Mouse (Mus musculus): Measurements from ENCODE around the gene Acvr1b. TPM values are rescaled to one million over a fixed set of nuclear protein-coding genes. Genes with fewer than 3 reads are reported as not detected.

Acvr1b gene
- 10 to 100 TPM; 16.2 to 17.0 TPM for total RNA-seq (2021)
- long read RNA-seq, experiment 1, partial matches to known transcripts: 0 of 3 reads
- long read RNA-seq, experiment 1, other reads (novel, unspliced or antisense): 3 of 3 reads
- long read RNA-seq, experiment 2, partial matches to known transcripts: 0 of 1 reads
- long read RNA-seq, experiment 2, other reads (novel, unspliced or antisense): 1 of 1 reads

- DNase-seq (ENCODE audit: low spot score in 2 of 2): peak; percentile 86 to 87
Observed at GRCm38 (mm10) chr15:101173421-101174211, at the start of gene Acvr1b. Acvr1b (plus strand) TSS chr15:101174067.

- DNase-seq (ENCODE audit: low spot score in 2 of 2): no peak
Observed at GRCm38 (mm10) chr15:101125561-101125960, 48.3 kb upstream of the Acvr1b start.

DNA sequence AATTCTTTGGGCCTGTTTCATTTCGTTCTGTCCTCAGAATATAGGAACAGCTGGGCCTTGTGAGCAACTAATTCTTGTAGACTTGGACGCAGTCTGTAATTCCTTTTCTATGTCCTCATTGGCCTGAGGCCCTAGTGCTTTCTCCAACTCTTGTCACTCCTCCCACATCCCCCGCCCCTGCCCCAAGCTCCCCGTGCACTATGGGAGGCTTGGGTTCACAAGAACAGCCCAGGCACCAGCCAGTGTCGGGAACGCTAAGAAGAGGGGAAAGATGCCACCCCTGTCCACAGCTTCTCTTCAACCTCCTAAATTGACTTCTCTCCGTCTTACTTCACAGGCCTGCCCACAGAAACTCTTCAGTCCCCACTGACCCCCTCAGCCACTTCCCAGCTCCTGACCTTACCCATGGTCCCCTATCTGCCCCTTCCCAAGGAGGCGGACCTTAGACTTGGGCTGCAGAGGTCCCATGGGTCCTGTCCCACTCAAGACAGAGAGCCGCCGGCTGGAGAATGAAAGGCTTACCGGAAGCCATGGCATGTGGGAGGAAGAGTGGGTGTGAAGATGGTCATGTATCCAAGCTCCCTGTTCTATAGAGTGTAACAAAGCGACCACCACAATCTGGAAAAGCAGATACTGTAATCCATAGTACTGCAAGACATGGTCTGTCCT, 46.9 kb upstream of the Acvr1b start:
- DNase-seq (ENCODE audit: low spot score in 2 of 2): peak; percentile 67 to 82

GRCm38 (mm10) chr15:101128181-101129089, 45.4 kb upstream of the Acvr1b start, which contains the start of gene Acvrl1:
Acvrl1 (plus strand) TSS chr15:101128522.
- peak in 1 of 2 experiments; percentile 77 for DNase-seq (ENCODE audit: low spot score in 2 of 2)

- no peak for DNase-seq (ENCODE audit: low spot score in 2 of 2)
Observed at GRCm38 (mm10) chr15:101129412-101129811, 44.5 kb upstream of the Acvr1b start.

- no peak for DNase-seq (ENCODE audit: low spot score in 2 of 2)
Observed at GRCm38 (mm10) chr15:101131498-101131897, 42.4 kb upstream of the Acvr1b start.

- no peak for DNase-seq (ENCODE audit: low spot score in 2 of 2)
Observed at GRCm38 (mm10) chr15:101132041-101132440, 41.8 kb upstream of the Acvr1b start.

DNA sequence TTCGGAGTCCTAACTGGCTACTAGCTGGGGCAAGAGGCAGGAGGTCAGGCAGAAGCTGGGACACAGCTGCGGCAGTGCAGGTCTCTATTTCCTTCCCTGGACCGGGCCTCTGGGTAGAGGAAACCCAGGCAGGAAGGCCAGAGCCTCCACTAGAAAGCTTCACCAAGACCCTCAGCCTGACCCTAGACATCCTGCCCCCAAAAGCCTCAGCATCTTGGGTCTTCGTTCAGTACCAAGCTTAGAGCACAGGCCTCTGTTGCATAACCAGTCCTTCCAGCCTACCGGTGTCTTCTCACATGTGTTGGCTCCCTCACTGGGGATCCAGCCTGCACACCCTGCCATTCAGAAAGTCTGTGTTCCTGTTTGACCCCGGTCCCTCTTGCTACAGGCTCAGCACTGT, 41.1 kb upstream of the Acvr1b start:
- DNase-seq (ENCODE audit: low spot score in 2 of 2): no peak

GRCm38 (mm10) chr15:101133993-101134704, 39.7 kb upstream of the Acvr1b start:
- DNase-seq (ENCODE audit: low spot score in 2 of 2): no peak

DNA sequence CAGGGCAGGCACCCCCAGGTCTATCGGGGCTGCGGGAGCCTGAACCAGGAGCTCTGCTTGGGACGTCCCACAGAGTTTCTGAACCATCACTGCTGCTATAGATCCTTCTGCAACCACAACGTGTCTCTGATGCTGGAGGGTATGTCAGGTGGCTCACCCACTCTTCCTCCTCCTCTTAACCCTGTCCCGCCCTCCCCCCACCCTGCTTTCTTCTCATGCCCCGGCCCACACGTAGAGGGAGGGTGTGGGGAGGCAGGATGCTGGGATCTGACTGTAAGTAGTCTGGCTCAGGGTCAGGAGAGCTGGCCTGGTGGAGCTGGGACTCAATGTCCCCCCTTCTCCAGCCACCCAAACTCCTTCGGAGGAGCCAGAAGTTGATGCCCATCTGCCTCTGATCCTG, 38.5 kb upstream of the Acvr1b start:
- DNase-seq (ENCODE audit: low spot score in 2 of 2): no peak

- DNase-seq (ENCODE audit: low spot score in 2 of 2): no peak
Observed at GRCm38 (mm10) chr15:101137455-101137854, 36.4 kb upstream of the Acvr1b start.

DNA sequence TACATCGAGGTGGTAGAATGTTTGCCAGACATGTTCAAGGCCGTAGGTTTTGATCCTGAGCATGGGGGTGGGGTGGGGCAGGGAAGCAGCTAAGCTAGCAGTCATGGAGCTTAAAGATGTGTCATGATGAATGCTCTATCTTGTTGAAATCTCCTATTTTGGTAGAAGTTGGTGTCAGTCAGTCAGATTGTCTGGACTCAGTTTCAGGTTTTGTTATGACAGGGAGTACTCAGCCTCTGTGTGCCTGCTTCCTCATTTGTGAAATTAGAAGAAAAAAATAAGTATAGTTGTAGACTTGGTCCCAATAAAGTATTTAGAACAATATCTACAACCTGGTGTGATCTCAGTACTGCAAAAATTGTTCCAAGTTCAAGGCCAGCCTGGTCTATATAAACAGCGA, 35.2 kb upstream of the Acvr1b start:
- DNase-seq (ENCODE audit: low spot score in 2 of 2): no peak

DNA sequence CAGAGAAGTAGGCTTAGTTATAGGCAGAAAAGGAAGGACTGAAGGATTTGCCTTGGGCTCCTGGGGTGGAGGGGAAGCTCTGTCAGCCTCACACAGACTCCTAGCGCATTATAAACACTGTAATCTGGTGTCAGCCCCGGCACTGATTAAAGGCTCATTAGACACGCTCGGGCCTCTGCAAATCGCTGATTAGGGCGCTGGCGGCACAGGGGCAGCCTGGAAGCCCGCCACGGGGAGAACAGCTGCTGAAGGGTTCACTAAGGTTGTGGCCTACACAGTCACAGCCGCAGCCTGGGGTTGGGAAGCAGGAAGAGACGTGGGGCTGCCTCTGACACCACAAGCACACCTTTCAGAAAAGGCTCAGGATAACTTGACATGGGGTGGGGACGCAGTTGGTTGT, 34.0 kb upstream of the Acvr1b start:
- DNase-seq (ENCODE audit: low spot score in 2 of 2): peak in 1 of 2 experiments; percentile 79

DNA sequence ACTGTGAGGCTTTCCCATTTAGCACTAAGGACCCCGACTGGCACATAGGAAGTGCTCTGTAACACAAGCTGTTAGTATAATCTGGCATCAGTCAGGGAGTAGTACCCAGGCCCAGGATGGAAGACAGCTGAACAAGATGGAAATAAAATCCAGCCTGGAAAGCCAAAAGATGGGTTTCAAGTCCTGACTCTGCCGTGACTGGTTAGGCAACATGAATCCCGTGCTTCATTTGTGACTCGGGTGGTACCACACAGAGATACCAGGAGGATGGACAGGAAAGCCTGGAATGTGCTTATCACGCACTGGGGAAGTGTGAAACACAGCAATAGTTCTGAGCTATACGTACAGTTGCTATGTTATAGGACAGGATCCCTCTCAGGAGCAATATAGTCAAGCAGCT, 33.3 kb upstream of the Acvr1b start:
- no peak for DNase-seq (ENCODE audit: low spot score in 2 of 2)

GRCm38 (mm10) chr15:101141061-101141541, 32.8 kb upstream of the Acvr1b start:
- peak in 1 of 2 experiments; percentile 57 for DNase-seq (ENCODE audit: low spot score in 2 of 2)

GRCm38 (mm10) chr15:101142672-101143071, 31.2 kb upstream of the Acvr1b start:
- DNase-seq (ENCODE audit: low spot score in 2 of 2): peak in 1 of 2 experiments; percentile 15

DNA sequence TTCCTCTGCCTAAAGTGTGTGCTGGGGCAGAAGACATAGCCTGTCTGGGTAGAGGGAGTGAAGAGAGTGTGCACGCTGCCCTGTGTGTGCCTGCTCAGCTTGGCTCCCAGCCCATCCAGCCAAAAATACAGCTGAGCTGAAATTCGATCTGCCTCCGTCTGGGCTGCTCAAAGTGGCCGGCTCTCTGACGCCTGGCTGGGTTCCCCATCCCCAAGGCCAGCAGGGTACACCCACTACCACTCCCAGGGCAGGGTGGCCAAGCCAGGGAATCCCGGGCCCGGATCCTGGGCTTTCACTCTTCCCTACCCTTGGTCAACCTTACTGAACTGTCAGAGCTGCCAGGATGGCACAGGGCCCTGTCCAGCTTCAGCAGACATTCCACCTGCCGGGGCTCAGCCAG, 30.4 kb upstream of the Acvr1b start:
- DNase-seq (ENCODE audit: low spot score in 2 of 2): peak; percentile 66 to 79

GRCm38 (mm10) chr15:101144176-101144575, 29.7 kb upstream of the Acvr1b start:
- DNase-seq (ENCODE audit: low spot score in 2 of 2): no peak

DNA sequence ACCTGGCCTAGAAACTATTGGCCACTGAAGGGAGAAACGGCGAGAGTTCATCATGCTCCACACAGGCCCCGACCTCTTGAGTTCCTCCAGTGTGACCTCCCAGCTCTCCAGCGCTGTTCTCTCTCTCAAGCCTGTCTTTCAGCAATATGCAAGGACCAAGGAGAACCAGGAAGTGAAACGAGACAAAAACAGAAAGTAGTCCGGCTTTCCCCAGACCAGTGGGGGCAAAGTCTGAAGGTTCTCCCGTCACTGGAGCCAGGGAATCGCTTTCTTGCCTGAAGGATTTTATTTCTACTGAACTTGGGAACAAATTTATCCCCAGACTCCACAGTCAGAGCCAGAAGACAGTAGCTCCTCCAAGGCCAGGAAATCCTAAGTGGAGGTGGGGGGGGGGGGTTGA, 29.1 kb upstream of the Acvr1b start:
- DNase-seq (ENCODE audit: low spot score in 2 of 2): no peak

DNA sequence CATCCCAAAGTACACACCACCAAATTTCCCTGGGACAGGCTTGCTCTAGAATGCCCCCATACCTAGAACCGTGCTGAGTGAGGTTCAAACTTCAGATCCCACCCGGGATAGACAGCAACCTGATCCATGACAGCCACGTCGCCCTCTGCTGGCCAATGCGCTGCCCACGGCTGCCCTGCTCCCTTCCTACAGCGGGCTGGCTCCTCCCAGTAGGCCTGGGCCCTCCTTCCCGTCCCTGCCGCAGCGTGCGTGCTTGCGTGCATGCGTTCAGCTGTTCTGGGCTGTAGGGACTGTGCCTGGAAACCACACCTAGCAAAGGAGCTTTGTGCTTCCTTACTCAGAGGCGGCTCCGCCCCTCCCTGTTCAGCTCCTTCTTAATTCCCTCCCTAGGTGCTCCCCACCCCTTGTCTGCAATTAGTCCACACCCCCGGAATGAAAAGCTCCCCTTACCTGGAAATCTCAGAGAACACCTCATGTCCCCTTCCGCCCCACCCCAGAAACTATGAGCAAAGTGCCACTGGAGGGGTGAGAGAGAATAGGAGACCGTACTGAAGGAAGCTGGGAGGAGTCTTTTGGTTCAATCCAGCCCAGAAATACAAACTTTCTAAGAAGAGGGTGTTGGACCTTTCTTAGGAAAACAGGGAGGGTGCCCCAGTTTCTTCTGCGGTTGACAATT, 28.3 kb upstream of the Acvr1b start:
- peak; percentile 92 to 96 for DNase-seq (ENCODE audit: low spot score in 2 of 2)
